11 mouse cellular contexts compared by ENCODE assay signal in genomic region chr14:8216100-8216499, GRCm38 (mm10). TPM values are rescaled to one million over a fixed set of nuclear protein-coding genes. Genes with fewer than 3 reads are reported as not detected.
DNase-seq lines count a peak whose midpoint lies in the region; ATAC-seq and TF ChIP-seq lines count a peak whose summit lies in the region.
"Had no signal": no experiment of that assay in that cellular context is flagged by ENCODE, and none has a peak within 500 bp of the region (broad histone marks: within the 10 kb centered on the region; RNA-seq: fewer than 3 reads in every experiment).

No protein-coding gene starts in this region.

- no peak overlapping the region for H3K9ac ChIP-seq in heart, embryonic 16.5 days (ENCODE audit: low read length)
- peak overlapping the region; percentile 81; the same call in 1 of the 2 replicates for H3K9ac ChIP-seq in forebrain, embryonic 14.5 days (ENCODE audit: low read length)
- H3K9ac ChIP-seq in limb, embryonic 14.5 days (ENCODE audit: low read depth, low read length, severe bottlenecking), result 0 out of 2 replicates have a peak overlapping the region, but pooled peaks have one; percentile 2

- H3K4me2 ChIP-seq in heart, embryonic 16.5 days (ENCODE audit: low read depth, low read length), result peak overlapping the region; percentile 86
- H3K4me2 ChIP-seq in forebrain, embryonic 14.5 days (ENCODE audit: low read length), result peak overlapping the region; percentile 79
- 0 out of 2 replicates have a peak overlapping the region, but pooled peaks have one; percentile 86 for H3K4me2 ChIP-seq in limb, embryonic 14.5 days (replicated peaks; ENCODE audit: low read depth, low read length, severe bottlenecking)

- ATAC-seq in heart, embryonic 16.5 days (replicated peaks; ENCODE audit: extremely low read depth, insufficient read depth, low FRiP score), result no peak
- no peak for ATAC-seq in forebrain, embryonic 14.5 days
- no peak for ATAC-seq in limb, embryonic 14.5 days (ENCODE audit: low FRiP score, low read depth)

- H3K4me3 ChIP-seq in heart, embryonic 16.5 days (ENCODE audit: low read length), result no peak overlapping the region
- H3K4me3 ChIP-seq in E14TG2a.4 (replicated peaks; ENCODE audit: low read length), result peak overlapping the region; percentile 93; the same call in 1 of the 2 replicates
- H3K4me3 ChIP-seq in forebrain, embryonic 14.5 days (ENCODE audit: low read depth, low read length), result peak overlapping the region; percentile 58
- H3K4me3 ChIP-seq in limb, embryonic 14.5 days (replicated peaks; ENCODE audit: low read length), result no peak overlapping the region

- H3K36me3 ChIP-seq in heart, embryonic 16.5 days (ENCODE audit: control insufficient read depth, insufficient read depth), result no peaks in the 10 kb centered on the region
- peaks cover 7% of the 10 kb centered on the region; the same call in 1 of the 2 replicates for H3K36me3 ChIP-seq in E14TG2a.4 (ENCODE audit: insufficient read depth, low read length)
- no peaks in the 10 kb centered on the region for H3K36me3 ChIP-seq in forebrain, embryonic 14.5 days (ENCODE audit: control insufficient read depth, insufficient read depth, low read length)
- H3K36me3 ChIP-seq in limb, embryonic 14.5 days (ENCODE audit: control insufficient read depth, insufficient read depth, low read length), result no peaks in the 10 kb centered on the region

- no peaks in the 10 kb centered on the region for H3K27me3 ChIP-seq in heart, embryonic 16.5 days (ENCODE audit: control insufficient read depth, insufficient read depth, low read length)
- no peaks in the 10 kb centered on the region for H3K27me3 ChIP-seq in E14TG2a.4 (ENCODE audit: insufficient read depth, low read length)
- H3K27me3 ChIP-seq in forebrain, embryonic 14.5 days (replicated peaks; ENCODE audit: control insufficient read depth, insufficient read depth, low read length), result 0 out of 2 replicates have a peak, but pooled peaks cover 6% of the 10 kb centered on the region
- H3K27me3 ChIP-seq in limb, embryonic 14.5 days (ENCODE audit: control insufficient read depth, insufficient read depth, low read length), result no peaks in the 10 kb centered on the region

- WGBS in heart, embryonic 16.5 days, result 73% methylated on average over 5 of the region's 5 CpGs
- 50% methylated on average over 5 of the region's 5 CpGs for WGBS in forebrain, embryonic 14.5 days
- WGBS in limb, embryonic 14.5 days, result 64% methylated on average over 5 of the region's 5 CpGs

- peaks cover 17% of the 10 kb centered on the region for H3K4me1 ChIP-seq in heart, embryonic 16.5 days (ENCODE audit: control insufficient read depth, insufficient read depth, low read length)
- peaks cover 63% of the 10 kb centered on the region for H3K4me1 ChIP-seq in E14TG2a.4 (replicated peaks; ENCODE audit: low read depth, low read length)
- H3K4me1 ChIP-seq in forebrain, embryonic 14.5 days (ENCODE audit: control insufficient read depth, insufficient read depth, low read length), result peaks cover 31% of the 10 kb centered on the region
- peaks cover 16% of the 10 kb centered on the region for H3K4me1 ChIP-seq in limb, embryonic 14.5 days (ENCODE audit: control insufficient read depth, insufficient read depth, low read length)

- TF ChIP-seq CTCF in E14TG2a.4 (conservative IDR thresholded peaks at IDR 0.05; ENCODE audit: low read length), result no peak

- no peaks in the 10 kb centered on the region for H3K9me3 ChIP-seq in heart, embryonic 16.5 days (replicated peaks; ENCODE audit: control insufficient read depth, low read length)
- H3K9me3 ChIP-seq in E14TG2a.4 (ENCODE audit: low read length), result no peaks in the 10 kb centered on the region
- H3K9me3 ChIP-seq in forebrain, embryonic 14.5 days (replicated peaks; ENCODE audit: control insufficient read depth, low read length), result no peaks in the 10 kb centered on the region
- no peaks in the 10 kb centered on the region for H3K9me3 ChIP-seq in limb, embryonic 14.5 days (ENCODE audit: control insufficient read depth, low read length)

- intact Hi-C loops in heart, postnatal 25 days (cut with DNase I), result loop anchor here (5.0 kb wide), 1 partner anchor 119 kb away; the partner anchor contains the start of gene Pxk

- no peak overlapping the region for H3K27ac ChIP-seq in heart, embryonic 16.5 days (ENCODE audit: low read length)
- H3K27ac ChIP-seq in forebrain, embryonic 14.5 days (ENCODE audit: low read depth, low read length), result no peak overlapping the region
- H3K27ac ChIP-seq in limb, embryonic 14.5 days (replicated peaks; ENCODE audit: low read depth, low read length), result no peak overlapping the region

- TF ChIP-seq POLR2A in limb, embryonic 14.5 days (IDR thresholded peaks at IDR 0.05; ENCODE audit: borderline replicate concordance, extremely low read depth, insufficient read depth, insufficient read length), result no peak

- DNase-seq in heart, postnatal 25 days (ENCODE audit: low spot score), result no peak
- no peak for DNase-seq in forebrain, embryonic 14.5 days (ENCODE audit: low spot score)
- DNase-seq in limb, embryonic 14.5 days (ENCODE audit: low spot score), result no peak
- no peak for DNase-seq in right cerebral cortex, postnatal 10 days (ENCODE audit: low spot score in 2 of 2)
- no peak for DNase-seq in urinary bladder, postnatal 36 days (ENCODE audit: low spot score in 2 of 2)
- DNase-seq in embryo, embryonic 10.5 days (ENCODE audit: low spot score), result no peak
- DNase-seq: adrenal gland, postnatal 25 days; lung, postnatal 10 days; thymus, postnatal 36 days had no signal

RNA-seq across cellular contexts. Expression of gene Kctd6, which starts 2.2 kb away (rescaled TPM):
- polyA plus RNA-seq in heart, embryonic 16.5 days (2015; fragmentation: Nextera tagmentation; extraction: Ambion mirVana), result 2.5 and 4.5 TPM in 2 replicates
- 1 to 10 TPM; 9.0 to 9.3 TPM for total RNA-seq in heart, postnatal 25 days (2021)
- polyA plus RNA-seq in forebrain, embryonic 14.5 days (2014; fragmentation: Nextera tagmentation; extraction: Ambion mirVana), result 7.0 and 8.4 TPM in 2 replicates
- 11.2 and 12.3 TPM in 2 replicates for polyA plus RNA-seq in limb, embryonic 14.5 days (2012; rRNA removed)
- 15.8 and 19.5 TPM in 2 replicates for polyA plus RNA-seq in limb, embryonic 14.5 days (2014; fragmentation: Nextera tagmentation; extraction: Ambion mirVana)

RNA-seq across cellular contexts. Expression of gene Acox2, which starts 43.1 kb away (rescaled TPM):
- 0.45 and 0.67 TPM in 2 replicates for polyA plus RNA-seq in heart, embryonic 16.5 days (2015; fragmentation: Nextera tagmentation; extraction: Ambion mirVana)
- under 1 TPM in 1 of 2 experiments, not detected in 1; 0.34 TPM for total RNA-seq in heart, postnatal 25 days (2021)
- not detected in 2 replicates for polyA plus RNA-seq in forebrain, embryonic 14.5 days (2014; fragmentation: Nextera tagmentation; extraction: Ambion mirVana)
- polyA plus RNA-seq in limb, embryonic 14.5 days (2012; rRNA removed), result 0.05 and 0.41 TPM in 2 replicates
- not detected in 2 replicates for polyA plus RNA-seq in limb, embryonic 14.5 days (2014; fragmentation: Nextera tagmentation; extraction: Ambion mirVana)

RNA-seq across cellular contexts. Expression of gene Pdhb, which starts 43.3 kb away (rescaled TPM):
- 682 and 733 TPM in 2 replicates for polyA plus RNA-seq in heart, embryonic 16.5 days (2015; fragmentation: Nextera tagmentation; extraction: Ambion mirVana)
- total RNA-seq in heart, postnatal 25 days (2021), result 100 to 1,000 TPM; 896 to 959 TPM
- 240 and 252 TPM in 2 replicates for polyA plus RNA-seq in forebrain, embryonic 14.5 days (2014; fragmentation: Nextera tagmentation; extraction: Ambion mirVana)
- 133 and 152 TPM in 2 replicates for polyA plus RNA-seq in limb, embryonic 14.5 days (2012; rRNA removed)
- polyA plus RNA-seq in limb, embryonic 14.5 days (2014; fragmentation: Nextera tagmentation; extraction: Ambion mirVana), result 175 and 183 TPM in 2 replicates

Comparison
In these comparisons a context has a peak if more than half of its experiments do, and no peak if none do; other contexts are left out.
1. H3K4me3 ChIP-seq: peak in E14TG2a.4 (single experiment) and forebrain, embryonic 14.5 days (single experiment); none in heart, embryonic 16.5 days (single experiment) and limb, embryonic 14.5 days (single experiment).
2. Peak in every context shown above with its lines, with median percentiles within 50 percentile points of each other: H3K4me2 ChIP-seq.